In the genomic region with DNA sequence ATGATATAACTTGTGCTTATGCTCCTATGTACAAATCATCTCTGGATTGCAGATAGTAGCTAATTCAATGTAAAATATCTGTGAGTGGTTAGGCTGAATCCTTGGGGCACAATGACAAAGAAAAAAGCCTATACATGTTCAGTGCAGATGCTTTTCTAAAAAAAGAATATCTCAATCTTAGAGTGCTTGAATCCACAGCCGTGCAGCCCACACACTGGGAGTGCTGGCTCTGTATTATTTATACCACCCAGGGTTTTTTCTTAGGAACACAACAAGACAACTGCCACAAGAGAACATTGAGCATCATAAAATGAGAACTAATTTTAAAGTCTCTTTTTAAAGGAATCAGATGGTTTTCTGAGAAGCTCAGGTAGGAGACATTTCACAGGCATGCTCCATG, we compare ENCODE assay signal across 24 mouse cellular contexts. TPM values are rescaled to one million over a fixed set of nuclear protein-coding genes. Genes with fewer than 3 reads are reported as not detected.
DNase-seq lines count a peak whose midpoint lies in the region; ATAC-seq lines count a peak whose summit lies in the region.
"Had no signal": no experiment of that assay in that cellular context is flagged by ENCODE, and none has a peak within 500 bp of the region (broad histone marks: within the 10 kb centered on the region; RNA-seq: fewer than 3 reads in every experiment).

No protein-coding gene starts in this region.

- DNase-seq in left cerebral cortex, adult 11 months (ENCODE audit: low spot score): peak; percentile 63
- DNase-seq in left cerebral cortex, postnatal 4 days: no peak
- peak; percentile 19 to 57 for DNase-seq in left cerebral cortex, adult 18-20 months (ENCODE audit: low spot score in 2 of 2)
- DNase-seq in left cerebral cortex, postnatal 36 days (ENCODE audit: low spot score in 2 of 2): peak; percentile 29 to 40
- DNase-seq in telencephalon, adult 2 months (ENCODE audit: low read depth, low spot score): peak; percentile 80
- DNase-seq in layer of hippocampus, postnatal 36 days: no peak
- DNase-seq: adrenal gland, adult 2 months; cerebellum, adult 11-12 months; cerebellum, postnatal 10 days; gastrocnemius, postnatal 10 days; heart, adult 18-20 months; heart, postnatal 14 days; kidney, adult 9 months; kidney, postnatal 14 days; lung, embryonic 14.5 days; midbrain, embryonic 14.5 days had no signal

- H3K9me3 ChIP-seq in forebrain, embryonic 12.5 days: no peaks in the 10 kb centered on the region
- H3K9me3 ChIP-seq: embryonic facial prominence, embryonic 13.5 days; forebrain, embryonic 13.5 days; heart, embryonic 13.5 days had no signal

- no peaks in the 10 kb centered on the region for H3K4me1 ChIP-seq in forebrain, embryonic 12.5 days
- H3K4me1 ChIP-seq: embryonic facial prominence, embryonic 13.5 days; forebrain, embryonic 13.5 days had no signal

- H3K36me3 ChIP-seq in forebrain, embryonic 12.5 days (replicated peaks): no peaks in the 10 kb centered on the region
- H3K36me3 ChIP-seq: embryonic facial prominence, embryonic 13.5 days; heart, embryonic 13.5 days had no signal

- 69% methylated on average over 1 of the region's 1 CpGs for WGBS in forebrain, embryonic 12.5 days

- no peak for ATAC-seq in forebrain, embryonic 12.5 days (ENCODE audit: low FRiP score)
- ATAC-seq: forebrain, embryonic 13.5 days; hindbrain, postnatal 0 days; intestine, embryonic 16.5 days had no signal

- H3K4me3 ChIP-seq in forebrain, embryonic 12.5 days (replicated peaks): no peak overlapping the region
- H3K4me3 ChIP-seq: embryonic facial prominence, embryonic 13.5 days; erythroblast, embryonic 14.5 days; forebrain, embryonic 13.5 days; heart, embryonic 13.5 days had no signal

- no peaks in the 10 kb centered on the region for H3K27me3 ChIP-seq in forebrain, embryonic 12.5 days
- H3K27me3 ChIP-seq: embryonic facial prominence, embryonic 13.5 days; forebrain, embryonic 13.5 days; heart, embryonic 13.5 days had no signal

- intact Hi-C loops in left cerebral cortex, postnatal 4 days (cut with DNase I): no loop called here
- intact Hi-C loops in left cerebral cortex, postnatal 36 days (cut with DNase I): loop anchor here (10.0 kb wide), 1 partner anchor 1235 kb away; no protein-coding TSS in a partner anchor

- H3K4me2 ChIP-seq in forebrain, embryonic 12.5 days: no peak overlapping the region
- H3K4me2 ChIP-seq: embryonic facial prominence, embryonic 13.5 days; forebrain, embryonic 13.5 days; heart, embryonic 13.5 days; lung, embryonic 14.5 days had no signal

- H3K27ac ChIP-seq in forebrain, embryonic 12.5 days: no peak overlapping the region
- H3K27ac ChIP-seq: embryonic facial prominence, embryonic 13.5 days; forebrain, embryonic 13.5 days; heart, embryonic 13.5 days; hindbrain, postnatal 0 days; liver, embryonic 14.5 days had no signal

- no peak overlapping the region for H3K9ac ChIP-seq in forebrain, embryonic 12.5 days
- H3K9ac ChIP-seq: embryonic facial prominence, embryonic 13.5 days; forebrain, embryonic 13.5 days; heart, embryonic 13.5 days; liver, embryonic 14.5 days; lung, embryonic 14.5 days had no signal

RNA-seq across cellular contexts. Expression of gene Slc9a9, which starts 19.7 kb away (rescaled TPM):
- total RNA-seq in left cerebral cortex, postnatal 4 days (2021): 10 to 100 TPM; 11.0 to 11.9 TPM
- total RNA-seq in left cerebral cortex, adult 18-20 months (2021): 10 to 100 TPM; 20.7 to 27.4 TPM
- total RNA-seq in left cerebral cortex, postnatal 36 days (2021): 10 to 100 TPM; 20.1 to 22.5 TPM
- polyA plus RNA-seq in forebrain, embryonic 12.5 days (2016; fragmentation: Nextera tagmentation; extraction: Ambion mirVana): 2.5 and 2.8 TPM in 2 replicates
- 10 to 100 TPM; 15.1 to 16.4 TPM for total RNA-seq in layer of hippocampus, postnatal 36 days (2021)

Comparison
In these comparisons a context has a peak if more than half of its experiments do, and no peak if none do; other contexts are left out.
1. DNase-seq: peak in left cerebral cortex, adult 11 months (single experiment), left cerebral cortex, adult 18-20 months (2 of 2), left cerebral cortex, postnatal 36 days (2 of 2) and telencephalon, adult 2 months (single experiment); none in left cerebral cortex, postnatal 4 days (single experiment) and layer of hippocampus, postnatal 36 days (0 of 2).